Mouse (Mus musculus): Measurements from ENCODE around the gene Tex26. TPM values are rescaled to one million over a fixed set of nuclear protein-coding genes. Genes with fewer than 3 reads are reported as not detected.
A peak's percentile ranks its signal among the peaks of the same experiment; 100 is the strongest.

Gene Tex26
- polyA plus RNA-seq, 1 experiment, result 0.28 TPM

DNA sequence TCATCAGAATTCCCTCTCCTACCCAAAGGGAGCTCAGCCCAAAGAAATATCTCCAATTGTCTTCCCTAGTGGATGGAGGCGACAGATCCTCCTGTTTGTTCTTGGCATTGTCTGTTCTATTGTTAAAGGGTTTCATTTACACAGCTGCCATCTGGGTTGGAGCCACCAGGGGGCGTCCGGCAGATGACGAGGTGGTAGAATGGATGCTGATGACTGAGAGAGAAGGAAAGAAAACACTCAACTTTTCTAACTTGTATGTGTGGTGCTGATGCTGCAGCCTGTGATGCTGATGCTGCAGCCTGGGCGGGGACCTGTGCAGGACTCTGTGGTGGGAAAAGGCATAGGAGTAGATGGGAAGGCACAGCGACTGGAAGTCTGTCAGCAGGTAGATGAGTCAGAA is 14.8 kb downstream of the Tex26 start:
- no peaks in the 10 kb centered on the region for H3K79me2 ChIP-seq (ENCODE audit: control insufficient read depth, insufficient read depth)
- no peaks in the 10 kb centered on the region for H3K27me3 ChIP-seq (ENCODE audit: control insufficient read depth, insufficient read depth, insufficient read length)
- H3K36me3 ChIP-seq (ENCODE audit: control insufficient read depth, insufficient read depth), result no peaks in the 10 kb centered on the region
- no peak overlapping the region for H3ac ChIP-seq (ENCODE audit: control insufficient read depth, insufficient read length, low read depth)
- TF ChIP-seq CTCF (IDR thresholded peaks at IDR 0.05; ENCODE audit: control insufficient read depth, insufficient read depth, insufficient read length) (peak; percentile 25), FOSL1 (IDR thresholded peaks at IDR 0.05; ENCODE audit: insufficient read depth, low read length, poor library complexity, severe bottlenecking) (no peak)
- H3K4me3 ChIP-seq (ENCODE audit: insufficient read depth, poor library complexity, severe bottlenecking), result no peak overlapping the region
- no peaks in the 10 kb centered on the region for H3K79me3 ChIP-seq (ENCODE audit: low read depth)

GRCm38 (mm10) chr5:149456544-149456943 is 17.1 kb downstream of the Tex26 start:
- H3ac ChIP-seq (ENCODE audit: control insufficient read depth, insufficient read length, low read depth), result no peak overlapping the region
- TF ChIP-seq CTCF (IDR thresholded peaks at IDR 0.05; ENCODE audit: control insufficient read depth, insufficient read depth, insufficient read length) (no peak), MYOD1 (IDR thresholded peaks at IDR 0.05; ENCODE audit: control insufficient read depth, insufficient read length, low read depth) (no peak), USF1 (IDR thresholded peaks at IDR 0.05; ENCODE audit: low read depth) (no peak), MAX (IDR thresholded peaks at IDR 0.05) (no peak), FOSL1 (IDR thresholded peaks at IDR 0.05; ENCODE audit: insufficient read depth, low read length, poor library complexity, severe bottlenecking) (no peak), MYOG (IDR thresholded peaks at IDR 0.05; ENCODE audit: control insufficient read depth, extremely low read depth, insufficient read length) (no peak), CEBPB (IDR thresholded peaks at IDR 0.05; ENCODE audit: low read depth) (no peak)
- no peaks in the 10 kb centered on the region for H3K79me2 ChIP-seq (ENCODE audit: control insufficient read depth, insufficient read depth)
- H3K36me3 ChIP-seq (ENCODE audit: control insufficient read depth, insufficient read depth), result no peaks in the 10 kb centered on the region
- no peaks in the 10 kb centered on the region for H3K79me3 ChIP-seq (ENCODE audit: low read depth)
- no peaks in the 10 kb centered on the region for H3K27me3 ChIP-seq (ENCODE audit: control insufficient read depth, insufficient read depth, insufficient read length)
- no peak overlapping the region for H3K4me3 ChIP-seq (ENCODE audit: insufficient read depth, poor library complexity, severe bottlenecking)

DNA sequence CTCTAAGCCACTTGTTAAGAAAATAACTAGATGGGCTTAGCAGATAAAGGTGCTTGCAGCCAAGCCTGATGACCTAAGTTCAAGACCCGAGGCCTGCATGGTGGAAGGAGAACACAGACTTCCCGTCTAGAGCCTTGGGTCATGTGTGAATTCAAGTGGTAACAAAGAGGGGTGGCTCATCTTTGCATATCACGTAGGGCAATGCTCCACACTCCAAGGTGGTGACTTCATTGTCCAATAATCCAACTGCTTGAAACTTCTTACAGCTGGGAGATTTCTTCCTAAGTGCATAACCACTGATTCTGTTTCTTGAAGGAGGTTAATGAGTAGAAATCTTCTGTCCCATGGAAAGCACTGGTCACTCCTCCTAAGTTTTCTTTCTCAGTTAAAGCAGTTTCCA is 22.6 kb downstream of the Tex26 start:
- H3K79me3 ChIP-seq (ENCODE audit: low read depth), result no peaks in the 10 kb centered on the region
- H3K4me3 ChIP-seq (ENCODE audit: insufficient read depth, poor library complexity, severe bottlenecking), result no peak overlapping the region
- no peaks in the 10 kb centered on the region for H3K27me3 ChIP-seq (ENCODE audit: control insufficient read depth, insufficient read depth, insufficient read length)
- H3K36me3 ChIP-seq (ENCODE audit: control insufficient read depth, insufficient read depth), result no peaks in the 10 kb centered on the region
- no peak for TF ChIP-seq CEBPB (IDR thresholded peaks at IDR 0.05; ENCODE audit: low read depth)
- TF ChIP-seq FOSL1 (IDR thresholded peaks at IDR 0.05; ENCODE audit: insufficient read depth, low read length, poor library complexity, severe bottlenecking), result no peak
- no peak for TF ChIP-seq USF1 (IDR thresholded peaks at IDR 0.05; ENCODE audit: low read depth)
- TF ChIP-seq MYOD1 (IDR thresholded peaks at IDR 0.05; ENCODE audit: control insufficient read depth, insufficient read length, low read depth), result no peak
- TF ChIP-seq CTCF (IDR thresholded peaks at IDR 0.05; ENCODE audit: control insufficient read depth, insufficient read depth, insufficient read length), result no peak
- no peak for TF ChIP-seq MAX (IDR thresholded peaks at IDR 0.05)
- TF ChIP-seq MYOG (IDR thresholded peaks at IDR 0.05; ENCODE audit: control insufficient read depth, extremely low read depth, insufficient read length), result no peak
- H3K79me2 ChIP-seq (ENCODE audit: control insufficient read depth, insufficient read depth), result no peaks in the 10 kb centered on the region
- H3ac ChIP-seq (ENCODE audit: control insufficient read depth, insufficient read length, low read depth), result no peak overlapping the region

- TF ChIP-seq MYOG (IDR thresholded peaks at IDR 0.05; ENCODE audit: control insufficient read depth, extremely low read depth, insufficient read length) (no peak), FOSL1 (IDR thresholded peaks at IDR 0.05; ENCODE audit: insufficient read depth, low read length, poor library complexity, severe bottlenecking) (no peak), MAX (IDR thresholded peaks at IDR 0.05) (no peak), MYOD1 (IDR thresholded peaks at IDR 0.05; ENCODE audit: control insufficient read depth, insufficient read length, low read depth) (no peak), CEBPB (IDR thresholded peaks at IDR 0.05; ENCODE audit: low read depth) (no peak), CTCF (IDR thresholded peaks at IDR 0.05; ENCODE audit: control insufficient read depth, insufficient read depth, insufficient read length) (no peak), USF1 (IDR thresholded peaks at IDR 0.05; ENCODE audit: low read depth) (no peak)
These were observed 25.8 kb downstream of the Tex26 start for GRCm38 (mm10) chr5:149465305-149465704.

DNA sequence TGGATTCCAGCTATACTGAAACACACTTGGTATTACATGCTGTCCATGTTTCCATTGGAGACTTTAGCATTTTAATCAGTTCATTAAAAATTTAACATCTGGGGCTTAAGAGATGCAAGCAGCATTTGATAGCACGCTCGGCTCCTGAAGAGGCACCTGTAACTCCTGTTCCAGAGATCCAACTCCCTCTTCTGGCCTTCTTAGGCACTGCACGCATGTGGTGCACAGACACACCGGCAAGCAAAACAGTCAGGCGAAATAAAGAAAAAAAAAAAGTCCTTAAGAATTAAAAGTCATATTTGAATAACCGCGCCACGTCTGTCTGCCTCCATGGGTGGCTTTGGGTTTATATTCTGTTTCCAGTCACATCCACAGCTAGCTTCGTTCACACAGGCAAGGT is 34.7 kb downstream of the Tex26 start:
- no peaks in the 10 kb centered on the region for H3K36me3 ChIP-seq (ENCODE audit: control insufficient read depth, insufficient read depth)
- no peak overlapping the region for H3K4me3 ChIP-seq (ENCODE audit: insufficient read depth, poor library complexity, severe bottlenecking)

More at GRCm38 (mm10) chr5:149465305-149465704, 25.8 kb downstream of the Tex26 start:
- Histone ChIP-seq H3K79me3 (ENCODE audit: low read depth) (no peaks in the 10 kb centered on the region), H3ac (ENCODE audit: control insufficient read depth, insufficient read length, low read depth) (no peak overlapping the region), H3K36me3 (ENCODE audit: control insufficient read depth, insufficient read depth) (no peaks in the 10 kb centered on the region), H3K79me2 (ENCODE audit: control insufficient read depth, insufficient read depth) (no peaks in the 10 kb centered on the region), H3K4me3 (ENCODE audit: insufficient read depth, poor library complexity, severe bottlenecking) (no peak overlapping the region), H3K27me3 (ENCODE audit: control insufficient read depth, insufficient read depth, insufficient read length) (no peaks in the 10 kb centered on the region)

More for the DNA sequence above, 34.7 kb downstream of the Tex26 start:
- Histone ChIP-seq H3K27me3 (ENCODE audit: control insufficient read depth, insufficient read depth, insufficient read length) (no peaks in the 10 kb centered on the region), H3K79me3 (ENCODE audit: low read depth) (no peaks in the 10 kb centered on the region), H3K79me2 (ENCODE audit: control insufficient read depth, insufficient read depth) (no peaks in the 10 kb centered on the region), H3ac (ENCODE audit: control insufficient read depth, insufficient read length, low read depth) (no peak overlapping the region)
- TF ChIP-seq CTCF (IDR thresholded peaks at IDR 0.05; ENCODE audit: control insufficient read depth, insufficient read depth, insufficient read length) (no peak), CEBPB (IDR thresholded peaks at IDR 0.05; ENCODE audit: low read depth) (no peak), FOSL1 (IDR thresholded peaks at IDR 0.05; ENCODE audit: insufficient read depth, low read length, poor library complexity, severe bottlenecking) (no peak), MYOG (IDR thresholded peaks at IDR 0.05; ENCODE audit: control insufficient read depth, extremely low read depth, insufficient read length) (no peak), MYOD1 (IDR thresholded peaks at IDR 0.05; ENCODE audit: control insufficient read depth, insufficient read length, low read depth) (no peak), MAX (IDR thresholded peaks at IDR 0.05) (no peak), USF1 (IDR thresholded peaks at IDR 0.05; ENCODE audit: low read depth) (no peak)

All from C2C12 (cell line).